Mouse (Mus musculus) heart, postnatal 14 days (tissue): Measurements from ENCODE around the gene Gm5767. TPM values are rescaled to one million over a fixed set of nuclear protein-coding genes. Genes with fewer than 3 reads are reported as not detected.
"Not testable (repeated sequence)": the region's sequence is repeated elsewhere in the genome, so short reads cannot be mapped to it uniquely, and the experiment has no call there.

Experiments used
- DNase-seq, 2 experiments: peaks; one replicate each; pipeline ENCODE4 v3.0.0; 2021 to 2022
- intact Hi-C: fragments of 180-260 bp; cut with DNase I; formaldehyde crosslinking; loops from one replicate; pipeline ENCODE4 v1.15.1; 2025
- total RNA-seq, 2 experiments: library from RNA; stranded (reverse); gene quantifications; 2 replicates each; pipeline ENCODE4 v1.2.3; 2021

Gm5767 gene
- total RNA-seq, 2 experiments from 2014 or later = not detected

DNA sequence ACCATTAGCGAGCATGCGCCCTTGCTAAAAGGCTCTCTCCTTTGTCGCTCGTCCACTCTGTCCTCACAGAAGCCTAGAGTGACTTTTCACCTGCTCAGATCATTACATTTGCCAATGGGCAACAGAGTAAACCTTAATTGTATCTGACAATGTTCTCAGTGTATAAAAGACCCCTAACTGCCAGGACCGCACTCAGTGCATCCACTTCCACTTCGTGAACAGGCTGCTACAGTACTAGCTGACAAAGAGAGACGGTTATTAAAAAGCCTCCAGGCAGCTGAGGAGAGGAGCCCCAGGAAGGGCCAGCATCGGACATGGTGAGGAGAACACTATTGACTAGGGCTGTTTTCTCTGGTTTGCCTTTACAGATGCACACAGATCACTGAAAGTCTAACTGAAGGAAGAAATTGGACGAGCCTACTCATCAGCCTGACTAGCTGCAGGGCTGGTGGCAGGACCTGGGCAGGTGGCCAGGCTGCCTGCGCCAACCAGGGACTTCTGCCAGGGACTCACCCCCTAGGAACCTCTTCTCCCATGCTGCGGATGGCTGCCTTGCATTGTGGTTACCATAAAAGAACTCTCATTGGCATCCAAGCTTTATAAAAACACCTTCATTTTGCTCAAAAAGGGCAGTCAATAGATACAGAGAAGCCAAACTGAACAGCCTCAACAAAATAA is 9.5 kb downstream of the Gm5767 start:
- intact Hi-C loops = loop anchor here (5.0 kb wide), 1 partner anchor 47 kb away; no protein-coding TSS in a partner anchor
- peak; percentile 56 to 72 for DNase-seq

DNA sequence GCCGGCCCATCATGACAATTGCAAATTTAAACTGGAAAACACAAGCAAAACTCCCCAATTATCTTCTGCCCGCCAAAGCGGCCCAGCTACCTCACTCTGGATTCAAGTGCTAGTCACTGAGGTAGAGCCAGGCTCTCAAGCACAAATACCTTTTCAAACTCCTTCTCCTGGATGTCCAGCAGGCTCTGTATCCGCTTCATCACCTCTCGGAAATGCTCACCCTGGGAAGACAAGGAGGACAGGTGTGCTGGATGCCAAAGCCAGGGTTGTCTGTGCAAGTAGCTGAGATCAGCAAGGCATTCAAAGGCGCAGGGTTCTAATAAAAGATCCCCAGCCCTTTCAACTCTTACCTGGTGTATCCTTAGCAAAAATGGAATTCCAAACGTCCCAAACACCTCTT is 10.6 kb downstream of the Gm5767 start:
- intact Hi-C loops = no loop called here
- no peak for DNase-seq

DNA sequence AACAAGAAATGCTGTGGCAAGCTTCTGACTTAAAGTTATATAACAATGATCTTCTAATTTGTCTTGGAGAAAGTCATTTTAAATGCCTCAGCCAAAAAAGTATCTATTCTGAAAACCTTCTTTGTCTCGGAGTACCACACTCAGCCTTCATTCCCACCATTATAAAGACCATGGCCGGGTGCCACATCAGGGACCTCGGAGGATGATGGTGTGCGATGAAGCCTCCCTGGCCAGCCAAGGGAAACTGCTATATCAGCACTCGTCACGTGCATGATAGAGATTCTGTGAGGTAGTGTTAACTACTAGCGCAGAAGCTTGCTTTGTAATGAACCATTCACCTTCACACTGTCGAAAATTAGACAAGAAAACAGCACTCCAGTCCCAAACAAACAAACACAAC is 19.0 kb downstream of the Gm5767 start:
- intact Hi-C loops = no loop called here

DNA sequence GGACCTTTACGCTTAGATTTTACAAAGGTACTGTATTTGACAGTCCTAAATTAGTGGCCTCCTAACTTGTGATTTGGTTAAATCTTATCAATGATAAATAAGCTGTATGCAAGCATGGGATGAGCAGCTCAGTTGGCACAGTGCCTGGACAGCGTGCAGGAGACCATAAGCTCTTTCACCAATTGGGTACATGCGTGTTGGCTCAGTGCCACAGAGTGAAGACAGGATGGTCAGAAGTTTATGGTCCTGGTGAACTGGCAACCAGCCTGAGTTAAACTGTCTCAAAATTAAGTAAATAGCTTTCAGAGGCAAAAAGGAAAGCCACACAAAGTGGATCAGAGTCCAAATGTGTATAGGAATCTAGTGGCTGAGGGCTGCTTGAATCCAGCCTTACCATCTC is 20.0 kb downstream of the Gm5767 start:
- DNase-seq = no peak
- intact Hi-C loops = loop anchor here (5.0 kb wide), 1 partner anchor 37 kb away; no protein-coding TSS in a partner anchor

More for the DNA sequence above, 19.0 kb downstream of the Gm5767 start:
- DNase-seq = no peak

DNA sequence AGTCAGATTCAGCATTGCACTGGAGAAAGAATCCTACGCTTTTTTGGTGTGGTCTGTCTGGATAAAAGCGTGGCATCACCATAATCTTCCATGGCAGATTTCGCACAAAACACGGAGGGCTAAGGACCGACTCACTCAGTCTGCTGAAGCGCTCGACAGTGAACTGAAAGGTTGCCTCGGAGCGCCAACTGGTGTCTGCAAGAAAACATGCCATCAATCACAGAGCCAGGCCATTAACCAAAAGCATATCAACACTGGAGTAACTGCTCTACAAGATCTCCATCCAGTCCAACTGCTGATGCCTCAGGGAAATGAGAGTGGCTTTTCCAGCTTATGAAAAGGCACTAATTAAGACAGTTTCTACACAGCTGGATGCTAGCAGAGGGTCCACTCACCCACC is 31.4 kb downstream of the Gm5767 start:
- intact Hi-C loops = no loop called here
- no peak for DNase-seq

DNA sequence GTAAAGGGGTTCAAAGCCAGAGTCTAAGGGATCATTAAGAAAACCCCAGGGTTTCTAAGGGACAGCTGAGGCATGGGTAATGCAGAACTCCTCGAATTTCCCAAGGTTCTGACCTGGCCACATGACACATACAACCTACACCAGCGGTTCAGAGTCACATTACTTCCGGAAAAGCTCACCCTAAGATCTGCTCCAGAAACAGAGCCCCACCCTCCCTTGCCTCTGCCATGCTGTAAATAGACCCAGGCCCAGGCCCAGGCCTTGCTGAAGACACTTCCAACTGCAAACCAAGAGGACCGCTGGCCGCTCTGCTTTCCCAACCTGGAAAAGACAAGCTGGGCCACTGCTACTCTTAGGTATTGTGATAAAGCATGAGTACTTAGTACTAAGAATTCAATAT is 34.3 kb downstream of the Gm5767 start:
- intact Hi-C loops = no loop called here

DNA sequence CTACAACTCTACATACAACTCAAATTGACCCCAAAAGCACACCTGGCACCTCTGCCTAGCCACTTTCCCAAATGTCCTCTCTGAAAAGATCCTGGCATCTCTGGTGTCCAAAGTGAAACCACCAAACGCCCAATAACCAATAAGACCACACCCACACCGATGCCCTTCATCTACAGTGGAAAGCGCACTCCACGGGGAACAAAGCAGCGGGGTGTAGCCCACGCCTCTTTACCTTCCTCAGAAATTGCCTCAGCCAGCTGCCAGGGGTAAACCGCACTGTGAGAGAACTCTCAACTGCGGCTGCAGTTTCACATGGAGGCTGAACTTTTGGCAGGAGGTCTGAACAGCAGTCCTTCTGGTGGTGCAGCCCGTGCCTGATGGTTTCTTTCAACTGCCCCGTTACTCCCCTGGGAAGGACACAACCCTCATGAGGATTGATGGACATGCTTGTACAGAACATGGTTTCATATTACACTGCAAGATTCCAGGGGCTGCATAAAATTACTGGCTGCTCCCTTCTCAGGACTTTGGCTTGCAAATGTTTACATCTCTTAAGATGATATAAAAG is 35.0 kb downstream of the Gm5767 start:
- DNase-seq = peak; percentile 23 to 45
- intact Hi-C loops = no loop called here

More for the DNA sequence above, 34.3 kb downstream of the Gm5767 start:
- no peak for DNase-seq

DNA sequence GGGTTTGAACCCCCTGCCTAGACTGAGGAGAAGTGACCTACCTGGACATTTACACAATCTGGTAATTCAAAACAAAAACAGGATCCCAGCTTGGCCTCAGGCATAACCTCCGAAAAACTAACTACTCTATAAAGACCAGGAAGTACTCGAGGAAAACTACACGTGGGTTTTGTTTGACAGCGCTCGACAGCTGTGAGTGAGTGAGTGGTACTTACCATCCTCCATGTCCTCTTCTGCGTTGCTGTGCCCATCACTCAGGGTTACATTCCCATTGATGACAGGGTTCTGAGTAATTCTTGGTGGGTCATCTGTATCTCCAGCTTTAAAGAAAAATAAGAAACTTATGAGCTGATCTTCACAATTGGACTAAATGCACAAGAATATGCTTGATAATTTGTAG is 35.7 kb downstream of the Gm5767 start:
- no peak for DNase-seq
- intact Hi-C loops = no loop called here

DNA sequence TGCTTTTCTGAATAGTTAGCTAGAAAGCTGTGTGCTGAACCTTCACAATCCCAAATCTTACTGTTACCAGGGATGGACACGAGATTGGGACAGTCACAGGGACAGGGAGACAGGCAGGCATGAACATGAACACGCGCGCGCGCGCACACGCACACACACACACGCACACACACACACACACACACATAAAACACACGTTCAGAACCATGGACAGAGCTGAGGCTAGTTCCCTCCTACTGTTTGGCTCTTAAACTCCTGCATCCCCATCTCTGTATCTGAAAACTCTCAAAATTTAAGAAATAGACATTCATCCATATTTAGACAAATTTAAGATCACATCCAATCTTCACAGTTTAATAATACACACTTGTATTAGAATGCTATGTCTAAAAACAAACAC is 37.2 kb downstream of the Gm5767 start:
- DNase-seq = no peak
- intact Hi-C loops = no loop called here

DNA sequence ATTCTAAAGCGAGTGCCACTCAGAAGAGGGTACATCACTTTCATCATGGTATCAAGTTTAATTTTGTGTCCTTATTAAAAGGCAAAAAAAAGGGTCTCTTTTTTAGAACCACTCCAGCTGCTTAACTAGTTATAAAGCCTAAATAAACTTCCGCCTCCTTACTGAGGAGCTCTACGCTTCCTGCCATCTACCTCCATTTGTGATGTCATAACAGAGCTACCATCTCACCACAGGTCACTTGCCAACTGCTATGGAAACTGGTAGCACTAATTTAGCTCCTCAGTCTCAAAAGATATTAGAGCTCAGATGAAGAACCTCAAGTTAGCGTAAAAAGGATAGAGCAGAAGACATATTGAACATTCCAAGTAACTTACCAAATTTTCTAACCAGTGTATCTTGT is 39.9 kb downstream of the Gm5767 start:
- DNase-seq = no peak
- intact Hi-C loops = no loop called here

DNA sequence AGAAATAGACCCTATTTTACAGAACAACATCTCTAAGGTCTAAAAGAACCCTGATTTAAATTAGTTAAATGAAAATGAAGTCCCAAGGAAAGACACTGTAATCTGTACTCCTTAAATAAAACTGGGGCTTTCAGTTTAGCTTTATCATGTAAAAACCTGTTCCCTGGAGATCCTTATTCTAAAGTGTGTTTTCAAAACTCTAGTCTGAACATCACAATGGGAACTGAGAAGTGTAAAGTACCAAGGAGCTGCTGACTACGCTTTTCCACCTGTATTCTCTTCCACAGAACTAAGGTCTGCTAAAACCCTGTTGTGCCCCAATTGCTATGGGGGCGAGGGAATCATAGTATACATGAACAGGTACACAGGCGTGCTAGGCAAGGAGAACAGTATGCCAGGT is 43.5 kb downstream of the Gm5767 start:
- DNase-seq = no peak
- intact Hi-C loops = no loop called here

DNA sequence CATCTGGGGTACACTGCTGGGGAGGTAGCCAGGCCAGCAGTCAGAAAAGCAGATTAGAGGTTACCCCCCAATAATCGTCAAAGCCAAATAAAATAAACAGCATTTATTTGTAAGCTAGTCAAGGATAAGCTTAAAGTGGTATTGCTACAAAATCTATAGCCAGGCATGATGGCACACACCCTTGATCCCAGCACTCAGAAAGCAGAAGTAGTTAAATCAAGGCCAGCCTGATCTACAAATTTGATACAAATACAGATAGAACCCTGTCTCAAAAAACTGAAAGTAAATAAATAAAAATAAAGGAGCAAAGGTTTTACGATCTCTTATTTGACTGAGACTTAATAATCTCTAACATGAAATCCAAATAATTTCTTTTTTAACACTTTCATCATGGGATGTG is 45.2 kb downstream of the Gm5767 start:
- intact Hi-C loops = no loop called here
- DNase-seq = no peak

DNA sequence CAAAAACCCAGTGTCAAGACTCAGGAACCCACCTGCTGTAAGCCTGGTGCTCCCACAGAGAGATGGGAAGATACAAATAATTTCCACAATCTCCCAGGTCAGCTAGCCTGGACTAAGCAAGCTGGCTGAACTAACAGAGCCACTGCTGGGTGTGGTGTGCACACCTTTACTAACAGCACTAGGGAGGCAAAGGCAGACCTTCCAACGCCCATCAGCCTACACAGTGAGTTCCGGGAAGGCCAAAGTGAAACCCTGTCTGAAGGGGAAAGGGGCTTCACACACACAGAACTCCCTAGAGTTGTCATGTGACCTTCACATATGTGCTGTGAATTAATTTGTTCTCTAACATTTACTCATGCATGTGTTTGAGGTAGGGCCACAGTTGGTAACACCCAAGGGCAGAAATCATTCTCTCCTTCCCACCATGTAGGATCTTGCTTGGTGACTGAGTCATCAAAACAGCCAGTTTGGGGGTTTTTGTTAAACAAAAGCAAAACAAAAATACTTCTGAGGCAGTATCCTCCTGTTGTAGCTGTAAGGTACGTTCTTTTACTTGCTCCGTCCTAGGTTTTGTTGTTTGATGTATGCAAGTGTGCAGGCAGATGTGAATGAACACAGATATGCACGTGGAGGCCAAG is 47.7 kb downstream of the Gm5767 start:
- intact Hi-C loops = no loop called here
- no peak for DNase-seq

DNA sequence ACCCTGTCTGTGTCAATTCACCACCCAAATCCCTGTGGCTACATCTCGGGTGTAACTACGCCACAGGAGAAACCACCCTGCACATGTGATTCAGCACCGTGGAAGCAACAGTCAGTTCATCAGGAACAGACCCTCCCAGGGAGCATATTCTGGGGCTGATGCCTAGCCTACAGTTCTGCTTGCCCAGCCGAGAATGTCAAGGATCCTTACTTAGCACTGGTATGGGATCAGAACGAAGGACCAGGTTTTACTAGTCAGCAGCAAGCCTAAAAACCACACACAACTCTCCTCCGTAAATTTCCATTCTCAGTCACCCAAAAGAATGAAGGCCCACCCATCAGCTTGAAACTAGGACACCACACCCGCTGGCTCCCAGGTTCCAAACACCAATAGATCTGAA is 51.1 kb downstream of the Gm5767 start:
- intact Hi-C loops = loop anchor here (5.0 kb wide), 1 partner anchor 1816 kb away; the partner anchor contains the start of gene Clec16a
- no peak for DNase-seq

DNA sequence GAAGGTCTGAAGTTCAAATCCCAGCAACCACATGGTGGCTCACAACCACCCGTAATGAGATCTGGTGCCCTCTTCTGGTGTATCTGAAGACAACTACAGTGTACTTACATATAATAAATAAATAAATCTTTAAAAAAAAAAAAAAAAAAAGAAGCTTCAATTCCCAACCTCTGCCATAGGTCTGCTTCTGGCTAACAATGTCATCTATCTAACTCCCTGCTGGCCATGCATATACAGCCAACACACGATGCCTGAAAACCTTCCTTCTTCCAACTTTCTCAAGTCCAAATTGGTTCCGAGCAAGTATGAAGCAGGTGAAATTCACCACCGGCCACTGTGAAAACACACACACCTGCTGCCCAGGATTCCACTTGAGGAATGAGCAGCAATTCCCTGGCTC is 51.9 kb downstream of the Gm5767 start:
- intact Hi-C loops = loop anchor here (5.0 kb wide), 1 partner anchor 1815 kb away; the partner anchor contains the start of gene Clec16a
- DNase-seq = not testable (repeated sequence)

Other genes with a start within 250 kb of the Gm5767 start
- 10 to 100 TPM; 21.4 to 25.3 TPM for gene Mettl22, start 210.0 kb upstream of the Gm5767 start, total RNA-seq
- 1 to 10 TPM; 5.7 to 6.6 TPM for gene Abat, start 167.3 kb upstream of the Gm5767 start, total RNA-seq
- 10 to 100 TPM; 30.0 to 32.2 TPM for gene Pmm2, start 43.1 kb upstream of the Gm5767 start, total RNA-seq
- 10 to 100 TPM; 15.5 to 15.6 TPM for gene Tmem186, start 43.1 kb upstream of the Gm5767 start, total RNA-seq
- 10 to 100 TPM; 23.7 to 24.9 TPM for gene Carhsp1, start 8.6 kb upstream of the Gm5767 start, total RNA-seq
- gene Usp7, start 111.5 kb downstream of the Gm5767 start, total RNA-seq = 10 to 100 TPM; 61.9 to 65.0 TPM
- gene 1810013L24Rik, start 149.3 kb downstream of the Gm5767 start, total RNA-seq = 100 to 1,000 TPM; 111 to 112 TPM